ENCODE assay signal across 23 mouse cellular contexts in genomic region chr12:40385301-40385700, GRCm38 (mm10).
A peak's percentile ranks its signal among the peaks of the same experiment; 100 is the strongest.
DNase-seq lines count a peak whose midpoint lies in the region; ATAC-seq and TF ChIP-seq lines count a peak whose summit lies in the region.
"Had no signal": no experiment of that assay in that cellular context is flagged by ENCODE, and none has a peak within 500 bp of the region (broad histone marks: within the 10 kb centered on the region; RNA-seq: fewer than 3 reads in every experiment).

No protein-coding gene starts in this region.

- no peak overlapping the region for H3K9ac ChIP-seq in liver, adult 2 months (ENCODE audit: low read depth, low read length)
- H3K9ac ChIP-seq in liver, embryonic 12.5 days: no peak overlapping the region
- H3K9ac ChIP-seq: embryonic facial prominence, embryonic 12.5 days; forebrain, embryonic 13.5 days; forebrain, embryonic 15.5 days; forebrain, postnatal 0 days had no signal

- 81% methylated on average over 4 of the region's 4 CpGs for WGBS in liver, adult 2 months
- WGBS in liver, embryonic 12.5 days (ENCODE audit: insufficient replicate concordance): 87% methylated on average over 4 of the region's 4 CpGs

- H3K36me3 ChIP-seq in liver, adult 2 months (ENCODE audit: control insufficient read depth, insufficient read depth, low read length): no peaks in the 10 kb centered on the region; the same call in 1 of the 2 replicates
- no peaks in the 10 kb centered on the region for H3K36me3 ChIP-seq in liver, embryonic 12.5 days
- H3K36me3 ChIP-seq: embryonic facial prominence, embryonic 10.5 days; embryonic facial prominence, embryonic 12.5 days; forebrain, embryonic 15.5 days had no signal

- H3K9me3 ChIP-seq in liver, embryonic 12.5 days (replicated peaks): no peaks in the 10 kb centered on the region
- H3K9me3 ChIP-seq: embryonic facial prominence, embryonic 10.5 days; embryonic facial prominence, embryonic 12.5 days; forebrain, embryonic 13.5 days; forebrain, embryonic 15.5 days; G1E had no signal

- no peak overlapping the region for H3K4me2 ChIP-seq in liver, embryonic 12.5 days
- H3K4me2 ChIP-seq: embryonic facial prominence, embryonic 12.5 days; forebrain, embryonic 13.5 days; forebrain, embryonic 15.5 days had no signal

- H3K27ac ChIP-seq in liver, adult 2 months (replicated peaks; ENCODE audit: insufficient read depth, low read depth, low read length): no peak overlapping the region
- H3K27ac ChIP-seq in liver, embryonic 12.5 days: no peak overlapping the region
- H3K27ac ChIP-seq: embryonic facial prominence, embryonic 10.5 days; embryonic facial prominence, embryonic 12.5 days; forebrain, embryonic 13.5 days; forebrain, embryonic 15.5 days had no signal

- TF ChIP-seq POLR2A in liver, adult 2 months (IDR thresholded peaks at IDR 0.05; ENCODE audit: extremely low read depth, insufficient read depth, low read length): no peak

- H3K27me3 ChIP-seq in liver, adult 2 months (ENCODE audit: control insufficient read depth, insufficient read depth, low read length): no peaks in the 10 kb centered on the region
- no peaks in the 10 kb centered on the region for H3K27me3 ChIP-seq in liver, embryonic 12.5 days (replicated peaks)
- H3K27me3 ChIP-seq: CH12.LX; embryonic facial prominence, embryonic 12.5 days; forebrain, embryonic 13.5 days; forebrain, embryonic 15.5 days had no signal

- no peak for TF ChIP-seq CTCF in liver, adult 2 months (IDR thresholded peaks at IDR 0.05; ENCODE audit: low read depth, low read length)

- DNase-seq in adrenal gland, postnatal 10 days: peak; percentile 20
- no peak for DNase-seq in adrenal gland, adult 2 months
- peak; percentile 56 for DNase-seq in heart, adult 11 months
- DNase-seq in heart, postnatal 4 days: no peak
- peak; percentile 54 for DNase-seq in liver, adult 2 months (ENCODE audit: extremely low read depth, low read depth, low spot score)
- DNase-seq in NIH3T3 (ENCODE audit: low read depth): peak; percentile 33
- no peak for DNase-seq in urinary bladder, adult 2 months (ENCODE audit: low spot score)
- DNase-seq: adrenal gland, postnatal 14 days; adrenal gland, postnatal 36 days; B cell, adult 2 months; cerebellum, adult 11-12 months; cerebellum, adult 2 months; cerebellum, adult 9-11 months; cerebellum, postnatal 25 days; forebrain, postnatal 0 days had no signal

- H3K4me1 ChIP-seq in liver, adult 2 months (ENCODE audit: control insufficient read depth, insufficient read depth, low read length): no peaks in the 10 kb centered on the region
- H3K4me1 ChIP-seq in liver, embryonic 12.5 days: no peaks in the 10 kb centered on the region
- H3K4me1 ChIP-seq: forebrain, embryonic 13.5 days had no signal

- no peak overlapping the region for H3K4me3 ChIP-seq in liver, adult 2 months (ENCODE audit: insufficient read depth, low read depth, low read length)
- no peak overlapping the region for H3K4me3 ChIP-seq in liver, embryonic 12.5 days
- H3K4me3 ChIP-seq: embryonic facial prominence, embryonic 10.5 days; embryonic facial prominence, embryonic 12.5 days; forebrain, embryonic 13.5 days; forebrain, embryonic 15.5 days had no signal

- ATAC-seq in liver, embryonic 12.5 days: no peak
- ATAC-seq: CD4-positive, CD25-positive, alpha-beta regulatory T cell, adult 4 months; forebrain, embryonic 13.5 days; forebrain, embryonic 15.5 days; forebrain, postnatal 0 days had no signal

- H3K79me2 ChIP-seq in liver, adult 2 months (ENCODE audit: control insufficient read depth, insufficient read depth, low read length): peaks cover 3% of the 10 kb centered on the region; the same call in 1 of the 2 replicates

Comparison
In these comparisons a context has a peak if more than half of its experiments do, and no peak if none do; other contexts are left out.
1. DNase-seq: peak in adrenal gland, postnatal 10 days (single experiment), heart, adult 11 months (single experiment), liver, adult 2 months (single experiment) and NIH3T3 (single experiment); none in adrenal gland, adult 2 months (single experiment), heart, postnatal 4 days (single experiment) and urinary bladder, adult 2 months (single experiment).